Mouse (Mus musculus): ENCODE measurements around the gene Camkmt. TPM values are rescaled to one million over a fixed set of nuclear protein-coding genes. Genes with fewer than 3 reads are reported as not detected.

Camkmt gene
- total RNA-seq, 4 experiments from 2014 or later, result 10.1 to 13.3 (median 12.4) TPM

- no peak for DNase-seq (ENCODE audit: low spot score in 2 of 2)
Measured at GRCm38 (mm10) chr17:85489488-85489980, 399.2 kb downstream of the Camkmt start.

- DNase-seq (ENCODE audit: low spot score in 2 of 2), result no peak
Measured at GRCm38 (mm10) chr17:85491491-85491890, 401.1 kb downstream of the Camkmt start.

- DNase-seq (ENCODE audit: low spot score in 2 of 2), result no peak
Measured at GRCm38 (mm10) chr17:85493521-85493920, 403.2 kb downstream of the Camkmt start.

GRCm38 (mm10) chr17:85495012-85495754 is 404.8 kb downstream of the Camkmt start:
- DNase-seq (ENCODE audit: low spot score in 2 of 2), result no peak

GRCm38 (mm10) chr17:85495871-85496270 is 405.5 kb downstream of the Camkmt start:
- DNase-seq (ENCODE audit: low spot score in 2 of 2), result no peak

GRCm38 (mm10) chr17:85504888-85505287 is 414.5 kb downstream of the Camkmt start:
- DNase-seq (ENCODE audit: low spot score in 2 of 2), result no peak

- no peak for DNase-seq (ENCODE audit: low spot score in 2 of 2)
Measured at GRCm38 (mm10) chr17:85506206-85507088, 416.1 kb downstream of the Camkmt start.

GRCm38 (mm10) chr17:85507089-85507460 is 416.7 kb downstream of the Camkmt start:
- DNase-seq (ENCODE audit: low spot score in 2 of 2), result no peak

Other genes starting within 250 kb of the Camkmt start
- gene Ppm1b, start 133.8 kb upstream of the Camkmt start, total RNA-seq (2022), result 100 to 1,000 TPM; 135 to 146 (median 141) TPM
- gene Slc3a1, start 62.2 kb upstream of the Camkmt start, total RNA-seq (2022), result under 1 TPM in 1 of 4 experiments, not detected in 3; 0.23 TPM
- 100 to 1,000 TPM; 388 to 432 (median 406) TPM for gene Prepl, start 311 bp upstream of the Camkmt start, total RNA-seq (2022)